Mouse (Mus musculus): Measurements from ENCODE around the gene Cbarp.

GRCm38 (mm10) chr10:80170601-80171021 is 30.0 kb upstream of the Cbarp start:
- TF ChIP-seq CTCF (IDR thresholded peaks at IDR 0.05; ENCODE audit: low read depth), result no peak
- TF ChIP-seq EP300 (IDR thresholded peaks at IDR 0.05; ENCODE audit: low read depth), result no peak

Data from liver, embryonic 14.5 days (tissue).